Mouse (Mus musculus): Measurements from ENCODE around the gene Bcl11b. TPM values are rescaled to one million over a fixed set of nuclear protein-coding genes. Genes with fewer than 3 reads are reported as not detected.

Bcl11b gene
- polyA plus RNA-seq, 1 experiment from 2014 or later: 0.05 TPM

Other genes with a start within 250 kb of the Bcl11b start
- 53.8 and 56.0 TPM in 2 replicates for gene Setd3, start 175.7 kb upstream of the Bcl11b start, polyA plus RNA-seq (2015; fragmentation: Nextera tagmentation; extraction: Ambion mirVana)
- gene Ccnk, start 176.0 kb upstream of the Bcl11b start, polyA plus RNA-seq (2015; fragmentation: Nextera tagmentation; extraction: Ambion mirVana): 1.4 and 1.7 TPM in 2 replicates